Mouse (Mus musculus) MEL (cell line): Measurements from ENCODE around the gene Ssna1.

Experiments
- CTCF ChIP-seq, 3 experiments: IDR thresholded peaks in 2 of 3; conservative IDR thresholded peaks in 1 of 3; 2 replicates each; pipeline ENCODE4 v1.5.1; 2011 to 2012; ENCODE audit warnings: low read length in 3 of 3, low read depth in 2 of 3, mild to moderate bottlenecking in 2 of 3, improper control_type of control experiment in 1 of 3, inconsistent platforms in 1 of 3, mixed read lengths in 1 of 3, moderate library complexity in 1 of 3; ENCODE audit not compliant: control insufficient read depth in 1 of 3, insufficient read depth in 1 of 3, poor library complexity in 1 of 3, severe bottlenecking in 1 of 3
- GABPA ChIP-seq: IDR thresholded peaks from 2 replicates; pipeline ENCODE4 v1.6.1; 2012; ENCODE audit warnings: low read depth, mild to moderate bottlenecking, inconsistent platforms, low read length, improper control_type of control experiment, moderate library complexity
- HCFC1 ChIP-seq: IDR thresholded peaks from 2 replicates; pipeline ENCODE4 v1.6.1; 2012; ENCODE audit warnings: low read depth, mild to moderate bottlenecking, inconsistent platforms, low read length, improper control_type of control experiment, moderate library complexity
- MAFK ChIP-seq: IDR thresholded peaks from 2 replicates; pipeline ENCODE4 v1.6.1; 2011; ENCODE audit warnings: low read depth, mild to moderate bottlenecking, low read length, improper control_type of control experiment, borderline replicate concordance
- RCOR1 ChIP-seq: IDR thresholded peaks from 2 replicates; pipeline ENCODE4 v1.6.1; 2012; ENCODE audit warnings: low read depth, mild to moderate bottlenecking, inconsistent platforms, low read length, improper control_type of control experiment
- USF1 ChIP-seq: IDR thresholded peaks from 2 replicates; pipeline ENCODE4 v1.6.1; 2014; ENCODE audit warnings: low read depth, mild to moderate bottlenecking, inconsistent platforms, low read length, improper control_type of control experiment, moderate library complexity

GRCm38 (mm10) chr2:25228995-25229530, 43.2 kb downstream of the Ssna1 start:
- TF ChIP-seq GABPA: no peak
- TF ChIP-seq CTCF (IDR thresholded peaks at IDR 0.05 in 2 of 3, conservative IDR thresholded peaks at IDR 0.05 in 1 of 3; ENCODE audit: control insufficient read depth in 1 of 3, insufficient read depth in 1 of 3, low read depth in 2 of 3, low read length in 3 of 3, poor library complexity in 1 of 3, severe bottlenecking in 1 of 3): no peak
- no peak for TF ChIP-seq HCFC1
- no peak for TF ChIP-seq RCOR1
- TF ChIP-seq USF1: no peak
- TF ChIP-seq MAFK: no peak
